Mouse (Mus musculus): ENCODE data around the gene Gpr160. TPM values are rescaled to one million over a fixed set of nuclear protein-coding genes. Genes with fewer than 3 reads are reported as not detected.

Gene Gpr160
- polyA plus RNA-seq (2021; fragmentation: Nextera tagmentation) = 2.5 TPM in 2 replicates
- long read RNA-seq, experiment 1, partial matches to known transcripts = 0 of 6 reads
- long read RNA-seq, experiment 1, other reads (novel, unspliced or antisense) = 4 of 6 reads
- long read RNA-seq, experiment 2, partial matches to known transcripts = 0 of 2 reads
- long read RNA-seq, experiment 2, other reads (novel, unspliced or antisense) = 2 of 2 reads

GRCm38 (mm10) chr3:30855604-30856458 is at the start of gene Gpr160:
Gene Gpr160, plus strand, starts transcription at chr3:30855950.

Other genes with a start within 250 kb of the Gpr160 start
- not detected in 2 replicates for gene Lrriq4, start 211.4 kb upstream of the Gpr160 start, polyA plus RNA-seq (2021; fragmentation: Nextera tagmentation)
- 0.08 and 0.21 TPM in 2 replicates for gene Lrrc34, start 208.1 kb upstream of the Gpr160 start, polyA plus RNA-seq (2021; fragmentation: Nextera tagmentation)
- not detected in 2 replicates for gene Lrrc31, start 156.1 kb upstream of the Gpr160 start, polyA plus RNA-seq (2021; fragmentation: Nextera tagmentation)
- not detected in 2 replicates for gene Samd7, start 109.7 kb upstream of the Gpr160 start, polyA plus RNA-seq (2021; fragmentation: Nextera tagmentation)
- 254 and 265 TPM in 2 replicates for gene Sec62, start 63.1 kb upstream of the Gpr160 start, polyA plus RNA-seq (2021; fragmentation: Nextera tagmentation)
- gene Phc3, start 113.5 kb downstream of the Gpr160 start, polyA plus RNA-seq (2021; fragmentation: Nextera tagmentation) = 20.4 and 29.4 TPM in 2 replicates
- gene Prkci, start 139.8 kb downstream of the Gpr160 start, polyA plus RNA-seq (2021; fragmentation: Nextera tagmentation) = 6.8 and 21.0 TPM in 2 replicates
- gene Skil, start 239.1 kb downstream of the Gpr160 start, polyA plus RNA-seq (2021; fragmentation: Nextera tagmentation) = 22.8 and 28.0 TPM in 2 replicates